Mouse (Mus musculus): ENCODE data around the gene Hsf2bp.

Gene Hsf2bp

DNA sequence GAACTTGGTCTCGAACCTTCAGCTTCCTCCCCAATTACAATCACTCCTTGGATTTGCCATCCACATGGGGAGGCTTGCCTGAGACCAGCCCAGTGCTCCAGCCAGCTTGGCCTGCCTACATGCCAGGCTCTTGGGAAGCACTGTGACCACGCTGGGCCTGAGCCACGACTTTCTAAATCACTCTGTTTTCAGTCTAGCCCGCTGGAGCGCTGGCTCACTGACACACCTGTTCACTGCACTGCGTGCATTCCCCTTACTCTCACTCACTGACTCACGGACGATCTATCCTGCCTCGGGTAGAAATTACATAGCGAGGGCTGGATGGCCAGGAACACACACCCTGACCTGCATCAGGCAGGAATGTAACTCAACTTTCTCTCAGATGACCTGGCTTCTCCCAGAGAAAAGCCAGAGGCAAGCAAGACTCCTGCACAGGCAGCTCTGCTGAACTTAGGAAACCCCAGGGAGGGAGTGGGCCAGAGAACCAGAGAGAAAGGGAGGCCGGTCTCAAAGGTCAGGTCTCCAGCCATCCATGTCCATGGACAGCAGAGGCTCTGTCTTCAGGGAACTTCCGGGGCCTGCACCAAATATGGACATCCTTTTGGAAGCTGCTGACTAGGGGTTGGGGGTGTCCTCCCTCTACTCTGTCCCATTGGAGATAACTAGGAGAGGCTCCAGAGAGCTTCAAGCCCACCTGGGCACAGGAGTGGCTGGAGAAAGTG lies 97.4 kb downstream of the Hsf2bp start:
- DNase-seq (ENCODE audit: low read depth, low spot score), result no peak

DNA sequence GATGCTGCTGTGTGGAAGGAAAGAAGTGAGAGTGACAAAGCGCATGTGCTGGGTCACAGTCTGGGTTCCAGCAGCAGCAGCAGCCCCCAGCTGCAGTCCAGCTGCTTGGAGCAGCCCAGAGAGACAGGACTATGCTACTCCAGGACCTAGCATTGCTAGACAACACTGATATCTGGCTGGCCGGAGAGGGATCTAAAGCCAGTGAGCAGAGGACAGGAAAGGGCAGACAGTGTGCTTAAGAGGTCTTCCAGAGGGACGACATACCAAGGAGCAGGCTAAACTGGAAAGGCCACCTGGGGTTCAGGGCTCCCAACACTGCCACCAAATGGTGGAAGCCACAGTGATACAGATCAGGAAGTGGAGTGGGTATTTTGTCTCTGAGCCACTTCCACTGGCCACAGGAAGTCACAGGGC lies 99.0 kb downstream of the Hsf2bp start:
- DNase-seq (ENCODE audit: low read depth, low spot score), result no peak

DNA sequence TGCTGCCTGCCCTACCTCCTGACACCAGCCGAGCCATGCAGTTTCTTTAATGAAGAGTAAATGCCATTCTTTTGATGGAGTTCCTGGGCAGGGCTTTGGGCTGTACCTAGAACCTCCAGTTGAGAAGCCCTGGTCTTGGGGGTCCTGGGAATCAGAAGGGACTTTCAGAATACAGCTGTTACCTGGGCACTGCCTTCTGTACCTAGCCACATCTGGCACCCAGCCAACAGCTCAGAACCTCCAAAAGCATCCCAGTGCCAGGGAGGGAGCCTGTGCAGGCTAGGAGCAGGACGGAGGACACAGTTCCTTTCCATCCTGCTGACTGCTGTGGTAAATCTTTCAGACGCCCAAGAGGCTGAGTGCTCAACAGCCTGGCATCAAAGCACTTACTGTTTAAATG lies 100.3 kb downstream of the Hsf2bp start:
- no peak for DNase-seq (ENCODE audit: low read depth, low spot score)

DNA sequence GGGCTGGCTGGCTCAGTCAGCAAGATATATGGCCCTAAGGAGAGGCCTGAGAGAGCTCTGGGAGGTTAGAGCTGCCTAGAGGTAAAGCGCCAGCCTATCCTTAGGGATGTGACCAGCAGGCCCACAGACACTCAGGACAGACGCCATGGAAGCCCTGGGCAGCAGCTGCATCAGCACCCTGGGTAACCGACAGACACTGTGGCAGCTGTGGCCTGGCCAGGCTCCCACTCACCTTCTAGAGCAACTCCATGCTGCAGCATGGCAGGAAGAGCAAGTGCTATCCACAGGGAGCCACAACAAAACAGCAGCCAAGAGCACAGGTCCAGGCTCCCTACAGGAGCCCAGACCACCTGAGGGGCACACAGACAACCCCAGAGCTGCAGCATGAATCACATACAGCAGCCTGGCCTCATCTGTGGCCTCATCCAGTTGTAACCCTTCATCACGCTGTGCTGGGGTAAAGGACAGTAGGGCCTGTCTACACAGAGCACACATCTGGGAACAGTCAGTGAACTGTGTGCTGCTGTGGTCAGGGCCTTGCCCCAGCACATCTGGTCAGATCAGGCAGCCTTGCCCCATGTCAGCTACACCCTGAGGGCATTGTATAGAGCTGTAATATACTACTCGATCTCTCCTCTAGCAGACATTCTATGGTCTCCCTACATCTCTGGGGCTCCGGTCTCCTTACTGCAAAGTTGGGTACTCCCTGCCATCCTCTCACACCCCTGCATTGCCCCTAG lies 100.9 kb downstream of the Hsf2bp start:
- DNase-seq (ENCODE audit: low read depth, low spot score), result no peak

DNA sequence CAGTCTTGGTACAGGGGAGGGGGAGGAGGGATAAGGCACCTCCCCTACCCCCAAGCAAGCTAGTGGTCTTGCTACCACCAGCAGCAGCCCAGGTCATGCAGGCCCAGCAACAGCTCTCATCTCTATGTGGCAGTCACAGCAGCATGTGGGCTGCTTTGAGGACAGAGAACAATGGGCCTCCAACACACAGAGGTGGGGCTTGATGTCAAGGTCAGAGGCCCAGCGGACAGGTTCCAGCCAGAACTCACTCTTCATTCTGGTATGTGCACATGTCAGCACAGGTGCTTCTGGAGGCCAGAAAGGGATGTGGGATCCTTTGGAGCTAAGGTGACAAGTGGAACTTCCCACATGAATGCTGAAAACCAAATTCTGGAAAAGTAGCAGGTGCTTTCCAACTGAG lies 102.2 kb downstream of the Hsf2bp start:
- no peak for DNase-seq (ENCODE audit: low read depth, low spot score)

DNA sequence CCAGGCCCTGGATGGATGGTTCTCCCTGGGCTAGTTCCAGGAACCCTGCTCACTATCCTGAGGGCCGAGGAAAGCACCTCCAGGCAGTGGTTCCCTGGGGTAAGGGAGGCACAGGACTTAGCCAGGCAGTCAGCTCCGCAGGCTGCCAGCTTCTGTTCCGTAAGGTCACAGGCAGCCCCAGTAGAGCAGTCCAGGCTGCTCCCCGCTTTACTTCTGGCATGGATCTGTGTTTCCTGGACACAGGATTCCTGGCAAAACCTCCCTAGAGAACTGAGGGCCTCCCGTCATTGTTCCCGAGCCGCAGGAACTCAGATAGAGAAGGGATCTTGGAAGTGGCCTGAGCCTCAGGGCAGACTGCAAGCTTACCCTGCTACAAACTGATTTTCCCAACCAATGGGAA lies 104.7 kb downstream of the Hsf2bp start:
- no peak for DNase-seq (ENCODE audit: low read depth, low spot score)

DNA sequence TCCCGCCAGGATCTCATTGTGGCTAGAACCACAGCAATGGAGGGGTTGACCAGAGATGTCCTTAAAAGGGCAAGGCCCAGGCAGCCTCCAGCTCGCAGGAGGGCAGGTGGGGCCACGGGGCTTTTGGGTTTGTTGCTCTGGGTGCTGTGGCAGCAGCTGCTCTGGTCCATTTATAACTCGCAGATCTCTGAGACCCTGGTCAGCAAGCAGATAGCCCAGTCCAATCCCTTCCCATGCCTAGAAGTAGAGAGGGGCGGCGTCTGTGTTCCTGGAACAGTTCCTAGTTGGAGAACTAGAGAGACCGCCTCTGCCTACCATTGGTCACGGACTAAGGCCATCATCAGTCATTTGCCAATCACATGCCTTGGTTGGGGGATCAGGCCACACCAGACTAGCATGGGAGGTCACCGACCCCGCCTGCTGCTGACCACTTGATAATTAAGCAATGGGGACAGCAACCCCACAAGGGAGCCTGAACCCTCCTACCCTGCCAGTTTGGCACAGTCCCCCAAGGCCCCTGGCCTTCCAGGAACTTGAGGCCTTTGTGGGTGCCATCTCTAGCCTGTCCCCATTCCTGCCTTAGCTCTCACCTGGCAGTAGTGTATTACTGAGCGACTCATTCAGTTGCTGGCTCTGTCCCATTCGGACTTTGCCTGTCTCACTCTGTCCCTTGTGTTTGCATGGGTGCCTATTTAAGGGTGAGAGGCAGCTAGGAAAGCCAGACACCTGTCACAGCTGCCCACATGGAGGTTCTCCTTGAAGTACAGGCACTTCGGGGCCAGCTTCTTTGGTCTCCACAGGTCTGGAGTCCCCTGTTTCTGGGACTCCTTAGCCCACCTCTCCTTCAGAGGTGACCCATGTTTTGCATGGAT lies 106.1 kb downstream of the Hsf2bp start:
- DNase-seq (ENCODE audit: low read depth, low spot score), result no peak

DNA sequence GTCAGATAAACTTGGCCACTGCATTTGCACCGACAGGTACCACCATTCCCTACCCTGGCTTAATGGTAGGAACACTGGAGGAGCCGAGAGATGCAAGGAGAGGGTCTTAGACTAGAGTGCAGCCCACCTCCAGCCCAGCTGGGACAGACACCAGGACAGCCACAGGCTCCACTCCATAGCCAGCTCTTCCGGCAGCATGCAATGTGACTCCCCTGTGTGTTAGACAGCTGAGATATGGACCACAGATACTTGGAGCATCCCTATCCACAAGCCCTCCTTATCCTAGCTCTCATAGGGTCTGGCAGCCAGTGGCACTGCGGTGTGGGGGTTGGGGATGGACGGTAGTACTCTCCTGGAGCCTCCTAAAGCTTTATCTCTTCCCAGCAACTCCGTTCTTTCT lies 107.1 kb downstream of the Hsf2bp start:
- no peak for DNase-seq (ENCODE audit: low read depth, low spot score)

DNA sequence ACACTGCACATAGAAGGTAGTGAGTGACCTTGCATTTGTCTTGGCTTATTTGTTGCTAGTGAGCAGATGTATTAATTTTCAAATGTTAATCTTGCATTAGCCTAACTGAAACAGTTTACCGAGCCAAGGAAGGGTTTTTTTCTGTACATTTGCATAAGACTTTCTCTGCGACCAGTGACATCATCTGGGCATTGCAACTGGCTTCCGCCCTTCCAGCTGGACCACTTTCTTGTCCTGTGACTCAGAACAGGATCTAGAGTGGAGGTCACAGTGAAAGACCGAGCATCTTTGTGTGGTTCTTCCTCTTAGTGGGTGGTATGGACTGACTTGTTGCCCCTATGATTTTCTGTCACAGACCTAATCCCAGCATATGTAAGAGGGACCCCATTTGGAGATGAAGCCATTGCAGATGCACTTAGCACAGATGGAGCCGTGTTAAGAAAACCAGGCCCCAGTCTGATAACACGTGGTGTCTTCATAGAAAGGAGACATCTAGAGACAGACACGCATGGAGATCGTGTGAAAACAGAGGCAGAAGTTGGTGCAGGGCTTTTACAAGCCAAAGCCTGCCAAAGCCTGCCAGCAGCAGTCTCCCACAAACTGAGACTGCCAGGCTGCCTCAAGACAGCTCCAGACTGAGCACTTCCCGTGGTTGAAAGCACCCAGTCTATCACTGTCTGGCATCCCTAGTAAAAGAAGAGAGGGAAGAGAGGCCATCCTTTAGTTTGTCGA lies 108.1 kb downstream of the Hsf2bp start:
- DNase-seq (ENCODE audit: low read depth, low spot score), result no peak

DNA sequence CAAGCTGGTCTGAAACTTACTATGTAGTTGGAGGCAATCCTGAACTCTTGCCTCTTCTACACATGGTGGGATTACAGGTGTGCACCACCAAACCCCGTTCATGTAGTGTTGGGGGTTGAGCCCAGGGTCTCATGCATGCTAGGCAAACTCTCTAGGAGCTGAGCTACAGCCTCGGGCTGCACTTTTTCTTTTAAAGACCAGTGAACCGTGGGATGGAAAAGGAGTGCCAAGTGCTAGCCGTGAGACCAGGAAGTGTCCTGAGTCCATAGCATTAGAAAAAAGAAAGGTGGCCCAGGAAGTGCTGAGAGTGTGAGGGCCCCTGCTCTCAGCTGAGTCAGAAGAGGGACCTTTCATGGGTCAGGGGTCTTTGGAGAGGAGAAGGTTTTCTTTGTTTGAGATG lies 111.9 kb downstream of the Hsf2bp start:
- DNase-seq (ENCODE audit: low read depth, low spot score), result no peak

DNA sequence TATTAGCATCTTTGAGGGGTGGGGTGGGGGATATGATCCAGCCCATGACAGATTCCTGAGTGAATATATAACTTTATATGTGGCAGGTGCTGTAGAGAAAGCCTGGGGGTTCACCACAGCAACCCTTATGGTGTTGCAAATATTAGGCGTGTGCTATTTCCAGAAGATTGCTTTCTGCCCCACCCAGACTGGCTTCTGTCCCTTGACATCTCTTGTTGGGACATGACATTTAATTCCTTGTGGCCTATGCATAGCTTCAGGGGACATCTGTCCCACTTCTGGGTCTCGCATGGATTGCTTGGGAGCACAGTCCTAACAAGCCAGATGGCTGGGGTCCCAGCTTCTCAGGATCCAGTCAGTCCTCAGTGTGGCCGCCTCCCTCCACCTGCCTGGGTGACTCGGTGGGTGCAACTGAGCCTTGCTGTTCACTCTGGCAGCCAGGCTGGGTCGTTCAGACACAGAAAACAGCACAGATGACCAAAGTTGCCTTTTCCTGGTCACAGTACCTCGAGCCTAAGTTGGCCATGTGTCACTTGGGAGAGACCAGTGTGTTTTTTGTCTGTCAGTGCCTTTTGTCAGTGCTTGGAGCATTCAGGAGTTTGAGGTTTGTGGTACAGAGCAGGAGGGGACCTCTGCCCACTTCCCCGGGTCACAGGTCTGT lies 112.7 kb downstream of the Hsf2bp start:
- DNase-seq (ENCODE audit: low read depth, low spot score), result no peak

DNA sequence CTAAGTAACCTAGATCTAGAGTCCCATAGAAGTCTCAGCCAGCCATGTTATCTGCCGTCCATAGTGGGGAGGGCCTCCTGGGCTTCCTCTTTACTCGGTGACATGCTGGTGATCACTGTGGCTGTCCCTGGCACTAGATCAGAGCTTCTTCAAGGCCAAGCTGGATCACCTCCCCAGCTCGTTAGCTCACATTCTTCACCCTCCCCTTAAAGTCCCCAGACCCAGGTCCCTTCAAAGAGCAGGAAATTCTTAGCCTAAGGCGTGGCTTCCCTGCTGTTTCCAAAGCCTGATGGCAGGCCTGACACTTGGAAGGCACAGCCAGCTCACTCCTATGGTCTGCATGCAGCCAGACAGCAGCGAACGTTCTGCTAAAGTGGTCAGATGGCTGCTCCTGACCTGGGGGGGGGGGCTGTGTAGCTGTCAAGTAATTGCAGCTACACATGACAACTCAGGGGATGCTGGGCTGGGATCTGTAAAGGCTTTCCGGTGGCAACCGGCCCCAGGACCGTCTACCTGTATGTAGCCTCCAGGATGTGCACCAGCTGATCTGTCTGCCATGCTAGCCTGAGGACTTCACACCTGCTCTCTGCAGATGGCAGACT lies 115.5 kb downstream of the Hsf2bp start:
- no peak for DNase-seq (ENCODE audit: low read depth, low spot score)

DNA sequence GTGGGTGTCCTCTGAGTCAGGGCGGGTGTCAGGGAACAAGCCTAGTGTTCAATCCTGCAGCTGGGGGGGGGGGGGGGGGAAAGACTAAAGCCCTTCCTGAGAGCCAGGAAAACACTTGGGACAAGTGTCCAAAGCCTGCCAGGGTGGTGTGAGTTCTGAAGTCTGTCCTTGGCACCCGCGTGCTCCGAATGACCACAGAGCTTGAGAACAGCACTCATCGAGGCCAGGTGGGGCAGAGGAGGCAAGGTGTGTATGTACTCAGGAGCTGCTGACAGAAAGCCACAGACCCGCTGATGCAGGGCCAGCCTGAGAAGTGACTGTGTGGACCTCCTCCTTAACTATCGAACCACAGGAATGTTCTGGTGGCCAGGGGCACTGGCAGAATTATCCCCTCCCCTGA lies 116.5 kb downstream of the Hsf2bp start:
- DNase-seq (ENCODE audit: low read depth, low spot score), result no peak

DNA sequence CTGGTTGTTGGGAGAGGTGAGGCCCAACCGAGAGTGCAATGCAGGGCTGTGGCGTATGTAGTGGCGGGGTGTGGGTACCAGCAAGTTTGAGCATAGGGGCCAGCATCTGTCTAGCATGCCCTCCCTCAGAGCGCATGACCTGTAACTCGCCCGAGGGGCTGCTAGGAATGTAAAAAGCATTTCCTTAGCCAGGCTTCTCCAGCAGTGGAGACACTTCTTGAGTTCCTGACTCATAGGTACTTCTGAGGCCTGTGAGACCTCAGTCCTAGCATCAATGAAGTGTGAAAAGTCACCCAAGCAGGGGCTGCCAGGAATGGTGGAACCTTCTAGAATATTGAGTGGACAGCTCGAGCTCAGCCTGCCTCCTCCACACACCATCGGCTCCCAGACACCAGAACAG lies 117.8 kb downstream of the Hsf2bp start:
- no peak for DNase-seq (ENCODE audit: low read depth, low spot score)

DNA sequence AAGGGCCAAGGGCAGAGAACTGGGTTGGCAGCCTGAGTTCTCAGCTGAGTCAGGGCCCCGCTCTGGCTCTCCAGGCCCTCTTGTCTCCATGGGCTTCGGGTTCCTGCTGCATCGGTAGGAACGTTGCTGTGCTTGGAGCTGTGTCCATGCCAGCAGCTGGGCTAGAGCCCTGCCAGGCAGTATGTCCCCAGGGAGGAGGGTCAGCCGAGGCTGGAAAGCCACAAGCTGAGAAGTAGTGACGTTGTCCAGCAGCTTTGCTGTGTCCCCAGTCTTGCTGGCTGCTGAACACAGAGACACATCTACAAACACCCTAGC lies 119.7 kb downstream of the Hsf2bp start:
- DNase-seq (ENCODE audit: low read depth, low spot score), result no peak

DNA sequence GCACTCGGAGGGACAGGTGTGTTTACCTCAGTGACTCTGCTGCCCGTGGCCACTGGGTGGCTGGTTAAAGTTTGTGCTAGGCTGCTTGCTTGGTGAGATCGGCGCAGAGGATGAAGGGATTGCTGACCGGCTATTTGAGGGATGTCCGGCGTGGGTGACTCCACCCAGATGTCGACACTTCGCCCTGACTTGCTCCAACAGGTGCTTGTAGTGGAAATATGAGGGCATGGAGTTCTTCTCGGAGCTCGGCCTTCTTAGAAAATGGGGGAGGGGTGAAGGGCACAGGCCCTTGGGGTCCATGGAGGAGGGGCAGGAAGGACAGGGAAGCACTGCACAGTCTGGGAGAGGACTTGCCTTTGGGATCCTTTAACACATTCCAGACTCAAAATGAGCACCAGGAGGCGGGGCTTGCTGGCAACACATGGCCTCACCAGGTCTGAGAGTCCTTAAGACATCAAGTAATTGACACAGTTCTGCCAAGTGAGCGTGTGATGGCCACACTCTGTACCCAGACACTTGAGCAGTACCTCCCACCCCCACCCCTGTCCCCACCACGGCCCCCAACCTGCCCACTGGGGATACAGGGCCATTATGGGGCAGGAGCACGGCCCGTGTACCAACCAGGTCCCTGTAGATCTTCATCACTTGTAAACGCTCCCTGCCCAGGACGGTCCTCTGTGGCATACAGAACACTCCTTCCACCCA lies 120.2 kb downstream of the Hsf2bp start:
- DNase-seq (ENCODE audit: low read depth, low spot score), result no peak

DNA sequence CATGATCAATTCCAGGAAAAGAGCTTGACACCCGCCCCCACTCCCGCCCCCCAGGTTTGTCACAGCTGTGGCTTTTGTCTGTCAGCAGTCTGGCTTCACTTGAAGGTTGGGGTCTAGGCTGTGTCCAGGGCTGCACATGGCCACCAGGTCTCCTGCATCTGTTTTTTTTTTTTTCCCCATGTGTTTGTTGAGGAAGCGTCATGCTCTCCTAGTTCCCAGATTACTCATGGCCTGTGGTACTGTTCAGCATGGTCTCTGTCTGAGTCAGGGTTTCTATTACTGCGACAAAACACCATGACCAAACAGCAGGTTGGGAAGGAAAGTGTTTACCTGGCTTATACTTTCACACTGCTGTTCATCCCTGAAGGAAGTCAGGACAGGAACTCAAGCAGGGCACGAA lies 121.8 kb downstream of the Hsf2bp start:
- DNase-seq (ENCODE audit: low read depth, low spot score), result no peak

DNA sequence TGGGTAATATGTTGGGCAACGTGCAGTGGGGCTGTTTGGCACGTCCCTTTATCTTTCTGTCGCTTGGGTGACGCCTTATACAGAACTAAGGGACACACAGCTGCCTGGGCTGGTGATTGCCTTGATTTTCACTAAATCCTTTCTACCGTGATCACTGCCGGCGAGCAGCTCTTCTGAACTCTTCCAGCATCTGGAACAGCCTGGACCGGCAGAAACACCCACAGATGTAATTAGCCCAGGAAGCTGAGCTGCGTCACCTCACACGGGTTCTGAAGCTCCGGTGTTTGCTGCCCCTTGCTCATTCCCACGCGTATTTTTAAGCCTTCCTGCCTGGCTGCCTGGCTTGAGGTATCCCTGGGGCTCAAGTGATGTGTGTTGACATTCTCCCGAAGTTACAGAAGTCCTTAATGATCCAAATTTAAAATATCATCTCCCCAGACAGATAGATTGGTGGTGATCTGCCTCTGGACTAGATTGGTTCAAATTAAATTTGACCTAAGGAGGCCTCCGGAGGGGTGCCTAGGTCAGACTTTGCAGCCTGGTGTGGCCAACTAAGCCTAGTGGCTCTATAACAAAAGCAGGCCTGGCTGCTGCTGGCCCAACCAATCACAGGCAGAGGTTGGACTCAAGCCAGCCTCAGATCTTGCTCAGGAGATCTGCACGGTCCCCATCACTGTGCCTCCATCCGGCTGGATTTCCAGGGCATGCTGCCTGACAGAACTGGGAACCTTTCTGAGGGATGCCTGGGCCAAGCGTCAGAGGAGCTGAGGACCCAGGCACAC lies 123.1 kb downstream of the Hsf2bp start:
- no peak for DNase-seq (ENCODE audit: low read depth, low spot score)

DNA sequence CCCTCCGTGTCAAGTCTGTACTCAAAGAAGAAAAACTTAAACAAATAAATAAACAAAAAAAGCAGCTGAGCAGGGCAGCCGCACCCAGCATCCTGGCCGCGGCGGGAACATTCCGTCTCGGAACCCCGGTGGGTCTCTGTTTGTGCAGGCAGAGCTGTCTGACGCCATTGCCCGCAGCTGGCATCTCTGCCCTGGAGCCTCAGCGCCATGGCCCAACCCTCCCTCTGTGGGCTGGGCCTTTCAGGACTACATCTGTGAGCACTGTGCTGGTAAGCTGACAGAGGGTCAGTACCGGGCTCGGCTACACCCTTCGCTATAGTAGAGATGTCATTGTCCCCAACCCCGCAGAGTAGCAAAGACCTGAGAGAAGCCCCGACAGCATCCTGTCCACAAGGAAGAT lies 123.8 kb downstream of the Hsf2bp start:
- DNase-seq (ENCODE audit: low read depth, low spot score), result no peak

DNA sequence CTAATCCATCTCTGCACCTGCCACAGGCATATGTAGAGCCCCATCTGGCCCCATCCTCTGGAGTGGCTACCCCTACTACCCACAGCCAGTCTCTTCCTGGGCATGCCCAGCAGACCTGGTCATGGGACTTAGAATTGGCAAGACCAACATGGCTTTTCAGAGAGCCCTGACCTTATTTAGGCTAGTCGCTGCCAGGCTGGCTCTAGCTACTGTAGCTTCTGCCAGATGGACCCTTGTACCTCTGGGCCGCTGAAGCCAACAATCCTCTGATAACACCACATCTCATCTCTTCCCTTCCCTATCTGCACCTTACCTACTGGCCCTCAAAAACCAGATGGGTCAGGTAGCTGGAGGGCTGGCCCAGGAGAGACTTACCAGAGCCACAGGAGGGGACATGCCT lies 127.2 kb downstream of the Hsf2bp start:
- no peak for DNase-seq (ENCODE audit: low read depth, low spot score)

Data from retina, adult 2 months (tissue).